Mouse (Mus musculus) thymus, postnatal 0 days (tissue): ENCODE data around the gene Eefsec. TPM values are rescaled to one million over a fixed set of nuclear protein-coding genes. Genes with fewer than 3 reads are reported as not detected.

Experiments
- DNase-seq: peaks from one replicate; pipeline ENCODE4 v3.0.0-alpha.2; 2015; ENCODE audit warnings: low spot score
- polyA plus RNA-seq: library from polyadenylated mRNA; unstranded; fragments of >200 nt; fragmentation: Nextera tagmentation; extraction: Ambion mirVana; gene quantifications from 2 replicates; pipeline ENCODE4 v1.2.1, GENCODE M21; 2015

Eefsec gene
- polyA plus RNA-seq, 1 experiment from 2014 or later, result 117 TPM

- DNase-seq, result no peak
Measured at GRCm38 (mm10) chr6:88343485-88344450, 102.6 kb downstream of the Eefsec start.

- no peak for DNase-seq
Measured at GRCm38 (mm10) chr6:88342965-88343364, 103.4 kb downstream of the Eefsec start.

DNA sequence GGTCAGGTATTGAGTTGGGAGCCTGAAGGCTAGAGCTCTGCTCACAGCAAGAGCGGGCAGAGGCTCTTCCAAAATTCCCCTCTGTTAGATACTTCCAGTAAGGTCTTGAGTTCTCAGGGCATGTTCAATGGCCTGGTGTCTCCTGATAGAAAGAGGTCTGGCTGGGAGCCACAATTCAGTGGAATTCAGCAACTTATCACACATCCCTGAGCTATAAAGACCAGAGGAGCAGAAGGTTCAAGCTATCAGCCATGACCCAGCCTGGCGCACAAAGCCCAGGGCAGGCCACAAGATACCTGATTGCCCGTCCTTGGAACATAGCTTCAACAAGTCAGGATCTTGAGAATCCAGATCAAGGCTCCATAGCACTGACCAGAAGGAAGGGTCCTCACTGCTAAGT is 105.2 kb downstream of the Eefsec start:
- DNase-seq, result no peak

- DNase-seq, result no peak
Measured at GRCm38 (mm10) chr6:88340761-88341160, 105.6 kb downstream of the Eefsec start.

- no peak for DNase-seq
Measured at GRCm38 (mm10) chr6:88329336-88329735, 117.0 kb downstream of the Eefsec start.

DNA sequence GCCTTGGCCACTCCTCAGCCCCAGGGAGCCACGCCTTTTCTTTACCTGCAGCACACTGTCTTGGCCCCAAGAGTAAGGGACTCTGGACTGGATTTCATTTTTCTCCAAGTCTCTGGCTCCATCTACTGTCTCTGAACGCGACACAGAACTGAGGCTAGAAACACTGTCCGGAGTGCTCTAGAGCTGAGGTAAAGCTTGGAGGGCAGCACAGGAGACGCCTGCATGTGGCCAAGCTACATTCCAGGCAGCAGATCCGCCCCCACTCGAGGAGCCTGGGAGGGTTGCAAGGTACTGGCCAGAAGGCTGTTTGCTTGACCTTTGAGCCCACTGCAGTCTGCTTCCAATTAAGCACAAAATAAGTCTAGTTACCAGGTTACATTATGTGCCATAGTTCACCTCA is 124.5 kb downstream of the Eefsec start:
- no peak for DNase-seq

DNA sequence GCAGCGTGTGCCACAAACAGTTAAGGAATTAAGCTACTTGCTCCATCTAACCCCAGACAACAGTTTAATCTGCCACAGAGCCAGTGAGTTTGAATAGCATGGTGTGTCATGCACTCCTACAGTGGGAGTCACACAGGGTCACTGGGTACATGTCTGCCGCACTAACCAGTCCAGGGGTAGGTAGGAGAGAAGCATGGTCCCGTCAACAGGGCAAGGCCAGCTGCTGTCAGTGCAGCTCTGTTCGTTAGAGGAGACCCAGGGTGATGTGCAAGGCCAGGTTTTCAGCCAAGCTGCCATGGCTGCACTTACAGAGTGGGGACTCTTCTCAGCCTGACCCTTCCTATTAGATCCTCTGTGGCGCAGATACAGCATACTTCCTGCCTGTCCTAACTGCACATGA is 125.1 kb downstream of the Eefsec start:
- DNase-seq, result no peak

DNA sequence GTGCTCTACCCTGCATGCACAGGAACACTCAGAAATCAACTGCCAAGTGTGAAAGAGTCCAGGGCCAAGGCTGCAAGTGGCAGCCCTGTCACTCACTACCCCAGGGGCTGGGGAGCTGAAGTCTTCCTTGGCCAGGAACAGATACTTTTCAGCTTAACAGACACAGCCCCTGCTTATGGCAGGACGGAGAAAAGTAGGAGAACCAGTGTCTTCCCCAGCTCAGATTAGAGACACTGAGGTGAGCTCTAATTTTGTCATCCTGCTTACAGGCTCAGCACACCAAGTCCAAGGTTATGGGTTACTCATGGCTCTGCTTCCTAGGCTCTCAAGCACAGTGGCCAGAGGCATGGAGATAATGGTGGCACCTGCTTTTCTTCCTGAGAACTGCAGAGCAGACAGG is 126.6 kb downstream of the Eefsec start:
- DNase-seq, result no peak

DNA sequence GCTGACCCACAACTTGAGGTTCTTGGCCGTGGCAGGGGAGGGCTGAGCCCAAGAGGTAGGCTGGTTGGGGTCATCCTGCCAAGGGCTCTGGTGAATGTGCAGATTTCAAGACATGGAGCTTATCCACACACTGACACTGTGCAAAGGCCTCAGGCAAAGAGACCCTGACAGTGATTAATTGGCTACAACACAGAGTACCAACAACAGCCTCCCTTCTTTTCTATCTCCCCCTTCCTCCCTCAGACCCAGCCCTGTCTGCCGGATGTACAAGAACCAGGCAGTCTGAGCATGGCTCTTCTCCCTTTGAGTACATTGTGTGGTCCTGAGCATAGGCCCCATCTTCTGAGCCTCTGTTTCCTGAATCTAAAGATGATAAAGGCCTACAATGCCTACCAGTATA is 131.0 kb downstream of the Eefsec start:
- DNase-seq, result no peak

GRCm38 (mm10) chr6:88313937-88314336 is 132.4 kb downstream of the Eefsec start:
- DNase-seq, result no peak

- no peak for DNase-seq
Measured at GRCm38 (mm10) chr6:88311593-88311992, 134.7 kb downstream of the Eefsec start.

DNA sequence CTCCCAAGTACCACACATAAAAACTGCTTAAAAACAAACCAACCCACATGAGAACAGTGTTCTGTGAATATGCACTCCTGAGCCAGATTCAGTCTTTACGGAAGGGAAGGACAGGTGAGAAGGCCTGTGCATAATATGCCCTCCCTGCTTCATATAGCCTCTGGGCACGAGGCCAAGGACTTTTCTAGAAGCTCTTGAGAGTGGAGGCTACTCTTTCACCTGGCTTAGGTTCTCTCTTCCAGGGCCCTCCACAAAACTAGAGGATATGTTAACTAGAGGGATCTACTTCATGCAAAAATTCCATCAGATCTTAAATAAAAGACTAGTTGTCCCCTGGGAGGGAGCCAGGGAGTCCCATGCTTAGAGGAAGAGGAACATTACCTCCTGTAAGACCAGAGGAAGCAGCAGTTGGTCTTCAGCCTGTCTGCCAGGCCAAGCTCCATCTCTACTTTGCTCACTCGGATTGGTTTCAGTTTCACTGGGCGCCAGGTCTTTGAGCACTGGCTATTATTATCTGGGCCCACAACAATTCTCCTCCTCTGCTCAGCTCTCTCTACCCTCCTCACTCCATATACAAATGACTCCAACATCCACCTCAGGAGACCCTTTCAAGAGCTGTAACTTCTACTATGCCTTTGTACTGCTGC is 140.1 kb downstream of the Eefsec start:
- no peak for DNase-seq

DNA sequence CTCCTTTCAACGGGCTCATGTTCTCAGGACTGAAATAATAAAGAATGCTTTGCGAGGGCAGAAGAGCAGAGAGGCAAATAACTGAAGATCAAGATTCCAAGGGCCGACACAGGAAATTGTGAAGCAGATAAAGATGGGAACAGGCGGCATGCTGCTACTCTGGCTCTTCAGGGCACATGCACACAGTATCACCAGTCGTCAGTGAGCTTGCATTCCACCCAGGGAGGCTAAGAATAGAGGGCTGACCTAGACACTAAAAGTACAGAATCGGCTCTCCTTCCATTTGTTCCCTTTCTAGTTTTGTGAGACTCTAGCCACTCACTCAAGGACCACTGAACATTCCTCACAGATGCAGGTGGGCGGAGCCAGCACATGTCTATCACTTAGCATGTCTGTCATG is 145.1 kb downstream of the Eefsec start:
- DNase-seq, result no peak

DNA sequence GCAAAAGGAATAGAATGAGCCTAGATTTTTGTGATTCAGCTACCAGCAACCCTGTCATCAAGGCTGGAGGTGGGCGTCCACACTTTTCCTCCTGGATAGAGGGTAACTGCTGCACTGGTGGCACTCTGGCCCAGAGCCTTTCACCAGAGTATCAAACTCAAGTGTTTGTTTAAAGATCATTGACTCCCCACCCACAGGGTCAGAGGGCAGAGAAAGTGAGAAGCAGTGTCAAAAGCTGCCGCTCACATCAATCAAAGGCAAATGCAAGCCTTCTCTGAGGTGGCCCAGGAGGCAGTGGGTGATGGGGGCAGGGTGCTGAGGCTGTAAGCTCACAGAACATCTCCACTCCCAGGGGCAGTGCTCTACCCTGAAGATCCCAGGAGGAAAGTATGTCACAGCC is 146.8 kb downstream of the Eefsec start:
- no peak for DNase-seq

- DNase-seq, result no peak
Measured at GRCm38 (mm10) chr6:88292274-88292909, 153.9 kb downstream of the Eefsec start.

- DNase-seq, result no peak
Measured at GRCm38 (mm10) chr6:88290129-88290766, 156.1 kb downstream of the Eefsec start.

DNA sequence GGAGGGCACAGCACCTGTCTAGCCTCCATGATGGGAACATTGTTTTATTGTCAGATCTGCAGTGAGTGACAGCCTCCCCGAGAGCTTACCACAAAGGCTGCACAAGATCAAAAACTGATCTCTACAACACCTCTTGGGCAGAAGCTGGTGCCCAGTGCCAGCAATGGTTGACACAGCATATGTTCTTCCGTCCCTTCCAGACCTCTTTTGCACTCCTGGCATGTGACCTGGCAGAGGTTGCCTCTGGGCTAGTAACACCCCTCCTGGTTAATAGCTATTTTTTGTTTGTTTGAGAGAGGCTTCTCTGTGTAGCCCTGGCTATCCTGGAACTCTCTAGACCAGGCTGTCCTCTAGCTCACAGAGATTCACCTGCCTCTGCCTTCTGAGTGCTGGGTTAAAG is 168.2 kb downstream of the Eefsec start:
- DNase-seq, result no peak

- no peak for DNase-seq
Measured at GRCm38 (mm10) chr6:88277242-88277641, 169.1 kb downstream of the Eefsec start.

GRCm38 (mm10) chr6:88276221-88276620 is 170.1 kb downstream of the Eefsec start:
- no peak for DNase-seq

DNA sequence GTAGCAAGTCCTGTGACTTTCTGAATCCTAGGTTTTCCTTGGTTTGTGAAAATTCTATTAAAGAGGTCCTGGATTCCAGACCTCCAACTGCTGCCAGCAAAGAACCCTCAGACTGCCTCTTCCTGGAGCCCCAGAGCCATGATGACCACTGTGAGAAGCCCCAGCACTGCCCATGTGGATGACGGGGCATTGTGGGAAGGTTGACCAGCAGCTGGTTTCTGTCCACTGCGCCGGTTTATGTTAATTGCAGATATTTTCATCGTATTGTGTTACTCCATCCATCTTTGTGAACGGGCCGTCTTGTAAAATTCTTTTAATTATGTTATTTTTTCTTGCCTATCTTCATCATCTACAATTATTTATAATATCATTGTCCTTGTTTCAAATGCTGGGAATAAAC is 171.7 kb downstream of the Eefsec start:
- DNase-seq, result no peak

GRCm38 (mm10) chr6:88267970-88268369 is 178.4 kb downstream of the Eefsec start:
- no peak for DNase-seq

GRCm38 (mm10) chr6:88267068-88267467 is 179.3 kb downstream of the Eefsec start:
- DNase-seq, result no peak
